Mouse (Mus musculus) liver, postnatal 0 days (tissue): ENCODE data around the gene Scpep1.

ENCODE experiments used
- CTCF ChIP-seq: sonication (generic); IDR thresholded peaks from 2 replicates; pipeline ENCODE4 v1.5.1; 2016; ENCODE audit warnings: antibody characterized with exemption, low read depth
- EP300 ChIP-seq: IDR thresholded peaks from 2 replicates; pipeline ENCODE4 v1.6.1; 2016; ENCODE audit warnings: antibody characterized with exemption, low read depth, mild to moderate bottlenecking

- TF ChIP-seq CTCF = no peak
- TF ChIP-seq EP300 = no peak
These were observed 57.5 kb downstream of the Scpep1 start for GRCm38 (mm10) chr11:88897624-88898379.
